Mouse (Mus musculus) cortical plate, adult 2 months (tissue): ENCODE results near the gene Nfam1.

Experiments used
- CTCF ChIP-seq: fragments of 200-500 bp; IDR thresholded peaks from 2 replicates; pipeline ENCODE4 v1.5.1; 2011; ENCODE audit warnings: mild to moderate bottlenecking, control low read depth, low read length; ENCODE audit not compliant: insufficient read depth; ENCODE audit errors: extremely low read depth
- POLR2A ChIP-seq: fragments of 200-500 bp; IDR thresholded peaks from 2 replicates; pipeline ENCODE4 v1.6.1; 2011; ENCODE audit warnings: mild to moderate bottlenecking, low read length, control low read depth; ENCODE audit not compliant: insufficient read depth; ENCODE audit errors: extremely low read depth

DNA sequence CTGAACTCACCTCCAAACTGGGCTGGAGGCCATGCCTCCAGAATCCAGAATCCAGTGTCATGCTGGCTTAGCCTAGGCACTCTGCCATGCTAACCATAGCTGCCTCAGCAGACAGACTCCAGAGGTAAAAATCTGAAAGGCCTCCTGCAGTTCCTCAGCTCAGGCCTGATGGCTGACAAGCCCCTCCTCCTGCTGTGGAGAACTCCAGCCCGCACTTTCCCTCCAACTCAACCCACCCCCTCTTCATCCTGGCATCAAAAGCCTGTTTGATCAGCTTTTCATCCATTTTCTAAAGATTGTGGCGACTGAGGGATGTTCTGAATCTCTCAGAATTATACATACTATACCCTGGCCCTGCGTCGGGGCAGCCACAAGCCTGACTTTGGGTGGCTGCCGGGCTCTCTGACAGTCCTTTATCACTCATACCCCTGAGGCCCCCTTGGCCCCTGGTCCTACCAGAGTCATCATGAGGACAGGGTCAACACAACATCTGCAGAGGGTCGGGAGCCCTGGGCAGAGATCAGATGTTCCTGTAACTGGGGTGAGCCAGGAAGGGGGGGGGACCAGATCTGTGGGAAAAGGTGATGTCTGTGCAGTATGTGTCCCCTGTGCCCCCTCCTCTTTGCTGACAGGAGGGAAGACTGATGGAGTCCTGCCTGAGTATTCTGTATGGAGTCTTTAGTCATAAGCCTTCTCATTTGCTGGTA is 9.7 kb upstream of the Nfam1 start:
- TF ChIP-seq CTCF = no peak
- TF ChIP-seq POLR2A = no peak
